Mouse (Mus musculus) lung, embryonic 16.5 days (tissue): ENCODE measurements around the gene Tor4a. TPM values are rescaled to one million over a fixed set of nuclear protein-coding genes. Genes with fewer than 3 reads are reported as not detected.

ENCODE experiments used
- ATAC-seq: fragments of 200-750 bp; cut with Nextera tagmentation; 2 replicates; pipeline ENCODE4 v1.8.0; 2017; ENCODE audit warnings: low read depth, mild to moderate bottlenecking, moderate library complexity
- H3K27ac ChIP-seq: fragments of 300-500 bp; sonication (generic); 2 replicates; pipeline ENCODE4 v1.5.1; 2014; ENCODE audit warnings: mild to moderate bottlenecking, control low read depth, low read length
- H3K27me3 ChIP-seq: fragments of 300-500 bp; sonication (generic); 2 replicates; pipeline ENCODE4 v1.6.1; 2014; ENCODE audit warnings: low read depth, low read length, mixed read lengths; ENCODE audit not compliant: control insufficient read depth, insufficient read depth
- H3K36me3 ChIP-seq: fragments of 300-500 bp; sonication (generic); 2 replicates; pipeline ENCODE4 v1.6.1; 2014; ENCODE audit warnings: low read length; ENCODE audit not compliant: control insufficient read depth, insufficient read depth
- H3K4me1 ChIP-seq: fragments of 300-500 bp; sonication (generic); replicated peaks from 2 replicates; pipeline ENCODE4 v1.6.1; 2014; ENCODE audit warnings: low read length, mixed read lengths; ENCODE audit not compliant: control insufficient read depth, insufficient read depth
- H3K4me2 ChIP-seq: fragments of 300-500 bp; sonication (generic); 2 replicates; pipeline ENCODE4 v1.6.1; 2014; ENCODE audit warnings: low read depth, low read length, control low read depth
- H3K4me3 ChIP-seq: fragments of 300-500 bp; sonication (generic); 2 replicates; pipeline ENCODE4 v1.5.1; 2014; ENCODE audit warnings: mild to moderate bottlenecking, low read length, control low read depth
- H3K9ac ChIP-seq: fragments of 300-500 bp; sonication (generic); 2 replicates; pipeline ENCODE4 v1.6.1; 2014; ENCODE audit warnings: low read length, control low read depth
- H3K9me3 ChIP-seq: fragments of 300-500 bp; sonication (generic); 2 replicates; pipeline ENCODE4 v1.6.1; 2016; ENCODE audit warnings: low read length; ENCODE audit not compliant: control insufficient read depth
- WGBS: fragments of 180-500 bp; shearing (Covaris S2); extraction: QIAGEN DNeasy Blood & Tissue Kit; methylation state at CpG from one replicate; pipeline ENCODE4 v1.1.7; 2014; 5-methylcytosine and 5-hydroxymethylcytosine counted together
- polyA plus RNA-seq: library from polyadenylated mRNA; unstranded; fragments of >200 nt; fragmentation: Nextera tagmentation; extraction: Ambion mirVana; gene quantifications from 2 replicates; pipeline ENCODE4 v1.2.1, GENCODE M21; 2015

Gene Tor4a
- polyA plus RNA-seq, 1 experiment from 2014 or later, result 10.0 TPM

- H3K4me2 ChIP-seq, result no peak overlapping the region
- H3K4me1 ChIP-seq, result peaks cover 23% of the 10 kb centered on the region
Measured at GRCm38 (mm10) chr2:25170326-25171100, 26.2 kb downstream of the Tor4a start.

GRCm38 (mm10) chr2:25169778-25170177 lies 26.9 kb downstream of the Tor4a start:
- no peak overlapping the region for H3K4me3 ChIP-seq
- WGBS, result 35% methylated on average over 5 of the region's 5 CpGs
- no peak overlapping the region for H3K9ac ChIP-seq
- no peaks in the 10 kb centered on the region for H3K9me3 ChIP-seq
- H3K27me3 ChIP-seq, result no peaks in the 10 kb centered on the region
- no peak overlapping the region for H3K4me2 ChIP-seq
- H3K36me3 ChIP-seq, result no peaks in the 10 kb centered on the region
- no peak overlapping the region for H3K27ac ChIP-seq
- peaks cover 19% of the 10 kb centered on the region for H3K4me1 ChIP-seq
- no peak for ATAC-seq

More at GRCm38 (mm10) chr2:25170326-25171100, 26.2 kb downstream of the Tor4a start:
- no peaks in the 10 kb centered on the region for H3K9me3 ChIP-seq
- no peaks in the 10 kb centered on the region for H3K36me3 ChIP-seq
- H3K4me3 ChIP-seq, result no peak overlapping the region
- no peaks in the 10 kb centered on the region for H3K27me3 ChIP-seq
- H3K9ac ChIP-seq, result no peak overlapping the region
- ATAC-seq, result no peak
- WGBS, result 52% methylated on average over 10 of the region's 10 CpGs
- peak overlapping the region; percentile 43; the same call in 1 of the 2 replicates for H3K27ac ChIP-seq

GRCm38 (mm10) chr2:25168665-25168978 lies 28.1 kb downstream of the Tor4a start:
- no peaks in the 10 kb centered on the region for H3K9me3 ChIP-seq
- no peaks in the 10 kb centered on the region for H3K36me3 ChIP-seq
- H3K27me3 ChIP-seq, result no peaks in the 10 kb centered on the region
- no peak for ATAC-seq
- H3K4me2 ChIP-seq, result peak overlapping the region; percentile 82
- peaks cover 24% of the 10 kb centered on the region for H3K4me1 ChIP-seq
- H3K4me3 ChIP-seq, result peak overlapping the region; percentile 54
- H3K27ac ChIP-seq, result peak overlapping the region; percentile 84
- H3K9ac ChIP-seq, result peak overlapping the region; percentile 71
- WGBS, result 12% methylated on average over 2 of the region's 2 CpGs

GRCm38 (mm10) chr2:25167919-25168664 lies 28.6 kb downstream of the Tor4a start:
- H3K27me3 ChIP-seq, result no peaks in the 10 kb centered on the region
- peak overlapping the region; percentile 71 for H3K9ac ChIP-seq
- H3K36me3 ChIP-seq, result no peaks in the 10 kb centered on the region
- H3K27ac ChIP-seq, result peak overlapping the region; percentile 84
- WGBS, result 1% methylated on average over 21 of the region's 41 CpGs
- H3K4me2 ChIP-seq, result peak overlapping the region; percentile 82
- ATAC-seq, result peak; percentile 86
- no peaks in the 10 kb centered on the region for H3K9me3 ChIP-seq
- peaks cover 27% of the 10 kb centered on the region for H3K4me1 ChIP-seq
- H3K4me3 ChIP-seq, result peak overlapping the region; percentile 54

GRCm38 (mm10) chr2:25167481-25167880 lies 29.2 kb downstream of the Tor4a start:
- WGBS, result 13% methylated on average over 4 of the region's 4 CpGs
- ATAC-seq, result peak; percentile 16; the same call in 1 of the 2 replicates
- Histone ChIP-seq H3K4me2 (peak overlapping the region; percentile 82), H3K9me3 (no peaks in the 10 kb centered on the region), H3K9ac (peak overlapping the region; percentile 71), H3K4me1 (peaks cover 33% of the 10 kb centered on the region), H3K36me3 (no peaks in the 10 kb centered on the region), H3K4me3 (peak overlapping the region; percentile 54), H3K27me3 (no peaks in the 10 kb centered on the region), H3K27ac (peak overlapping the region; percentile 84)

- no peaks in the 10 kb centered on the region for H3K36me3 ChIP-seq
- H3K27me3 ChIP-seq, result no peaks in the 10 kb centered on the region
- H3K4me3 ChIP-seq, result no peak overlapping the region
- no peaks in the 10 kb centered on the region for H3K9me3 ChIP-seq
- H3K4me1 ChIP-seq, result peaks cover 2% of the 10 kb centered on the region
- WGBS, result 39% methylated on average over 2 of the region's 2 CpGs
- no peak for ATAC-seq
- no peak overlapping the region for H3K9ac ChIP-seq
- H3K27ac ChIP-seq, result no peak overlapping the region
- H3K4me2 ChIP-seq, result no peak overlapping the region
Measured at GRCm38 (mm10) chr2:25157655-25158054, 39.0 kb downstream of the Tor4a start.

- Histone ChIP-seq H3K4me2 (no peak overlapping the region), H3K27ac (no peak overlapping the region), H3K4me1 (no peaks in the 10 kb centered on the region), H3K9me3 (no peaks in the 10 kb centered on the region), H3K27me3 (no peaks in the 10 kb centered on the region), H3K9ac (no peak overlapping the region), H3K4me3 (no peak overlapping the region), H3K36me3 (no peaks in the 10 kb centered on the region)
- WGBS, result 22% methylated on average over 2 of the region's 2 CpGs
- no peak for ATAC-seq
Measured at GRCm38 (mm10) chr2:25156990-25157389, 39.7 kb downstream of the Tor4a start.

- Histone ChIP-seq H3K27me3 (no peaks in the 10 kb centered on the region), H3K36me3 (no peaks in the 10 kb centered on the region), H3K9ac (no peak overlapping the region), H3K27ac (no peak overlapping the region), H3K4me2 (no peak overlapping the region), H3K9me3 (no peaks in the 10 kb centered on the region), H3K4me1 (no peaks in the 10 kb centered on the region), H3K4me3 (no peak overlapping the region)
- WGBS, result 77% methylated on average over 3 of the region's 3 CpGs
- no peak for ATAC-seq
Measured at GRCm38 (mm10) chr2:25156177-25156576, 40.5 kb downstream of the Tor4a start.

- H3K36me3 ChIP-seq, result no peaks in the 10 kb centered on the region
- 55% methylated on average over 4 of the region's 4 CpGs for WGBS
Measured at GRCm38 (mm10) chr2:25151280-25151956, 45.3 kb downstream of the Tor4a start.

More at GRCm38 (mm10) chr2:25151280-25151956, 45.3 kb downstream of the Tor4a start:
- no peak for ATAC-seq
- Histone ChIP-seq H3K9ac (no peak overlapping the region), H3K27ac (no peak overlapping the region), H3K4me2 (no peak overlapping the region), H3K4me3 (no peak overlapping the region), H3K27me3 (no peaks in the 10 kb centered on the region), H3K4me1 (no peaks in the 10 kb centered on the region), H3K9me3 (no peaks in the 10 kb centered on the region)
